Mouse (Mus musculus) thymus, postnatal 10 days (tissue): ENCODE measurements around the gene Gchfr.

Source experiments
- DNase-seq, 2 experiments: peaks; one replicate each; pipeline ENCODE4 v3.0.0; 2021; ENCODE audit warnings: low spot score in 2 of 2

The Gchfr gene

DNA sequence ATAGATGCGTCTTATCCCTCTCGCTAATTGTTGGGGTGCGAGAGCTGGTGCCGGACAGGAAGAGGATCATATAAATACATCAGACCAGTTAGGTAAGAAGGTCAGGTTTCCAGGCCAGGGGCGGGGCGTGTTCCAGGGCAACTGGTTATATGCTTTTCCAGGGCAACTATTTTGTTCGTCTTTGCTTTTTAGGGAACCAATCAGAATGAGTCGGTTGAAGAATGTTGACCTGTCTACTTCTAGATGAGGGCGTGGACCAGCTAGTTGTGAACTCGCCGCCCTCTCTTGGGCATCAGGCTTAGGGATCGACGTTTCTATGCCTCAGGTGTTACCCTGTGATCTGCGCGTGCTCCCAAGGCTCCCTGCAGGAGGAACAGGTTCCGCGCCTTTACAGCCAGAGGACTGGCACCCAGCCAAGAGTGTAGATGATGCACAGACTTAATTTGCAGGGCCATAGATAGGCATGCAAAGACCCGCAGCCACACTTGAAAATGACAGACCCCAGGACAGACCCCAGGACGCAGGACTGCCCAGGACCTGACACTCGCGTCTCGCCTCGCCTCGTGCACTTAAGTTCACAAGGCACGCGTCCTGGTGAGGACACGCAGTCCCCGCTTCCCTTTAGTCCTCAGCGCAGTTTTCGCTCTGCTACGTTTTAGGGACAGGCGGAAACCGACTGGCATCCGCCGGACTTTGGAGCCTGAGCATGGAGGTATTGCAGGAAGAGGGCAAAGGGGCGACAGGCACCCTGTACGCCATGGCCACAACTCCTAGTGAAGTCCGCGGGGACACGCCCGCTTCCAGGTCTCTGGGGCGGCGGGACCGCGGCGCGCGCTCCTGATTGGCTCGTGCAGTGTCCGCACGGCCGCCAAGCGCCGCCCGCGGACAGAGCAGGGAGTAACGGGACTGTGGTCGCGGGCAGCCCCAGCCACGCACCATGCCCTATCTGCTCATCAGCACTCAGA is at the start of gene Gchfr:
Gchfr (plus strand) TSS at position 873 of the 965 bp plus-strand sequence.
- DNase-seq, result no peak

DNA sequence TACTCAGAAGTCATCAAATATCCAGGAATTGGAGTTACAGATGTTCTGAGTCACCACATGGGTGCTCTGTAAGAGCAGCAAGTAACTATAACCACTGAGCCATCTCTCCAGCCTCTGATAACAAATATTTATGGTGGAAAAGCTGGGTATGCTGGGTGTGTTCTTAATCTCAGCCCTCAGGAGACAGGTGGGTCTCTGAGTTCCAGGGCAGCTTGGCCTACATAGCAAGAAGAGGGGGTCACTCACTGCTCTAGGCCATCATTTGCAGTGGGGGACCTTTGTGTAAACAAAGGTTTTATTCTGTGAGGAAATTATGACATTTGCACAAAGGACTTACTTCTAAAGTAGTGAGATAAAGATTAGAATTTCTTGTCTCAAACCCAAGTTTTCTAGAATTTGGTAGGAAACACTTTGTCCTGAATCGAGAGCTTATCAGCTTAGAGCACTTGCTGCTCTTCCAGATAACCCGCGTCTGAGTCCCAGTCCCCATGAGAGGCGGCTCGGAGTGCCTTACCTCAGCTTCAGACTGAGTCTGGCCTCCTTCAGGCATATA is 31.2 kb upstream of the Gchfr start:
- no peak for DNase-seq

DNA sequence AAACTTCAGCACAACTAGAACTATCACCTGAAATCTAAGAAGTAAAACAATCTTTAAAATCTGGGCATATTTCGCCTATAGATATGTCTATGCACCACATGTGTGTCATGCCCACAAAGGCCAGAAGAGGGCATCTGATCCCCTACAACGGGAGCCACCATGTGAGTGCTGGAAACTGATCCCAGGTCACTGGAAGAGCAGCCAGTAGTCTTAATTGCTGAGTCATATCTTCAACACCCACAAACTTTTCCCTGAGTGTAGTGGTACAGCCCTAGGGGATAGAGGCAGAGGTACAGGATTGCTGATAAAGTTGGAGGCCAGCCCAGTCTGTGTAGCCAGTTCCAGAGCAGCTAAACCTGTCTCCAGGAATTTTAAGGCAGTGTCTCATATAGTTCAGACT is 22.4 kb upstream of the Gchfr start:
- no peak for DNase-seq

DNA sequence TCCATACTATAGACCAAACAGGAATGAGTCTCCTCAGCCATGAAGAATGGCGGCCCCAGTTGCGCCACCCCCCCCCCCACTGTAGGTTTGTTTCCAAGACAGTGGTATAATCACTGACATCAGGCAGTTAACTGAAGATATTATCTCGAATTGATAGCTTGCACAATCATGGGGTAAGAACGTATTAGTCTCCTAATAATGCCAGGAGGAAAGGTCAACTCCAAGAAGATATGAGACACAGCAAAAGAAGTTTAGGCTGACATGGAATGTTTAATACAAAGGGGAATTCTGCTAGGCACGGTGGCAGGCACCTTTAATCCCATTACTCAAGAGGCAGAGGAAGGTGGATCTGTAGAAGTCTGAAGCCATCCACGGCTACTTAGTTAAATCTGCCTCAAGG is 21.1 kb upstream of the Gchfr start:
- DNase-seq, result no peak

DNA sequence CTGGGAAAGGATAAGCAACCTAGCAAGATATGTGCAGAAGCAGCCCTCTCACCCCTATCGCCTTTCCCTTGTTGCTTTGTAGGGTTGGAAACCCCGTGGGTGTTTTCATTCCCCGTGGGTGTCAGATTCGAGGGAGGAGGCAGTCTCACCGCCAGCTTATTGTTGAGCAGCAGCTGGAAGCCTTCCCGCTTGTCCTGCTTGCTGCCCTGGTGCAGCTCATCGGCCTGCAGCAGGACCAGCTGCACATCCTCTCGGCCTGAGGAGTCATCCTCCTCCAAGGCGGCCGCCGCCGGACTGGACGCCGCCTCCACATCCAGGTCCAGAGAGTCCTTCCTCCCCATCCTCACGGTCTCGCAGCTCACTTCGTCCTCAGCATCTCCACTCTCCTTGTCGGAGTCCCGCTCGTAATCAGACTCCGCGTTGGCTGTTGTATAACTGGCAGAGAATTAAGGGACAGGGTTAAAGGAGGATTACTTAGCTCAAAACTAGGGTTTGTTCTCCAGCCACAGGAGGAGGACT is 20.4 kb upstream of the Gchfr start:
- DNase-seq, result no peak

DNA sequence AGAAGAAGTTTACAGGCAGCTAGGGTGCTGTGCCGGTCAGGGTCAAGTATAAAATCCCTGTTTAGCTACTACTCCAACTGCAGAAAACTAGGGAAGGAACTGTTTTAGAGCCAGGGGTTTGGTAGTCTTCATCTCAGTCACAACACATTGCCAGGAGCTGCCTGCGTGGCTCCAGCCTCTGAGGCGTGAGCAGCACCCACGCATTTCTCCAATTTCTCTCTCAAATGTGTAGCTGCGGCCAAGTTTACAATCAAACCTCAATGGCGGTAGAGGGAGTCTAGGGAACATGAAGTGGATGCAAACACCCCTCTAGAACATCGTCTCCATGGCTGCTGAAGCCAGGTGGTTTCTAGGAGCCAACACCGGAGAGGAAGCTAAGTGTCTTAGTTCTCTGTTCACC is 19.8 kb upstream of the Gchfr start:
- DNase-seq, result no peak

DNA sequence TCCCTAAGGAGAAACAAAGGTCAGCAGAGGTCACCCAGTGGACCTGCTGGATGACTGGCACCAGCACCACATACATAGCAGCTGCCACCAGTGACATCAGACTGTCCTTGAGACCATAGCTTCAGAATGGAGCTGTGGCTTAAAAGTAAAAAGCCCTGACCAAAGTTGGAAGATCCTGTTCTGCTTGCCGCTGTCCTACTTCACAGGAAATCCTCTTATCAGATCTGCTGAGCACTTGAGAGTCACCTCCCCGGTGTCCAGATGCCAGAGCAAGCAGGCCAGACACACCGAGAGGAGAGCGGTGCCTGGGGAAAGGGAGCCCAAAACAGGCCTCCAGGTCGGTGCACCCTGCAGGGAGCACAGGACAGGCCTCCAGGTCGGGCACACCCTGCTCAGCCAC is 15.3 kb upstream of the Gchfr start:
- DNase-seq, result no peak

DNA sequence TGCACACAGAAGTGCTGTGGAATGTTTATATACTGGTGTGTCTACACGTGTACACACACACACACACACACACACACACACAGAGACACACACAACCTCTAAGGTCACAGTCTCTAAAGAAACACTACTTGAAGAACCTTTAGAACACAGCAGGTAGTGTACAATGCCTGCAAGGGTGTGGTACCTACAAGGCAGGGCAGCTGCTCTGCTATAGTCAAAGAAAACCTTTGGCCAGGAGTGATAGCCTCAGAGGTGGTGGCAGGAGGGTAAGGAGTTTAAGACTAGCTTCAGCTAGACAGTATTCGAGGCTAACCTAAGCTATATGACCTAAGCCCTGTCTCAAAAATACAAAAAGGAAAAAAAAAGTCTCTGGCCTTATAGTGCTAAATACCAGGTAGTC is 12.9 kb upstream of the Gchfr start:
- DNase-seq, result no peak

DNA sequence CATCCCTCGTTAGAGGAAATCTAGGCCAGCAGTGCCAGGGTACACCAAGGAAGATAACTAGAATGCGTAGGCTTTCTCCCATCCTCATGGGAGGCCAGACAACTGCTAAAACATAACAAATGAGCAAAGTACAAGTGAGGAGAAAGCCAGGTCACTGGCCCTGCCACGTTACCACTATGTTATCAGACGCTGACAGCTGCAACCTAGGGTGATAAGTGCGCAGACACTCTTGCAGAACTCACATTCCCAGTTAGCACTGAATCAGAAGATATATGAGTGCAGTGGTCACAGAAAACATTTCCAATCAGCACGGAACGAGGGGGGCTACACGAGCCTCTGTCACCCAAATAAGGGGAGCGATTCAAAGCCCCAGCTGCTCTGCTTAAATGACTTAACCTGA is 12.2 kb upstream of the Gchfr start:
- no peak for DNase-seq

DNA sequence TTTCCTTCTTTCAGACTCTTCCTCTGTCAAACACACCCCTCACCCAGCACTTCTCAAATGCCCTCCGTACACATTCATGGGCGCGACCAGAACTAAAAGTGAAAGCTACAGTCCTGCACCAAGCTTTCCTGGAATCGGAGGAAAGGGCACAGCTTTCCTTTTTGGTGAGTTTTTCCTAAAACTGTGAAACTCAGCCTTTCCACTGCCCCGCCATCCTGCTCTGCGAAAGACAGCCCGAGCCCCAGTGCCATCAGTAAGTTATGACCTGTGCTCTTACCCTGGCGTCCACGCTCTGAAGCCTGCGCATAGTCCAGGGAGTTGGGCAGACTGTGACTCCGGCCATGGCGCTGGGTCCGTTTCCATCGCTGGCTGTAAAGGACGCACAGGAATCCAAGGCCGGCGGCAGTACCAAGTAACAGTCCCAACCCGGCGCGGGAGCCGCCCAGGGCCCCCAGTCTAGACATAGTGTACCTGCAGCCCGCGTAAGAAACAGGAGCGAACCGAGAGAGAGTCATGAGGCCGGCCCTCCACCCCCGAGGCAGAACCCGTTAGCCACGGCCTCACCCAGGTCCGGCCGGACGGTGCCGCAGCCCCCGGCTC is 11.4 kb upstream of the Gchfr start:
- peak in 1 of 2 experiments; percentile 28 for DNase-seq

DNA sequence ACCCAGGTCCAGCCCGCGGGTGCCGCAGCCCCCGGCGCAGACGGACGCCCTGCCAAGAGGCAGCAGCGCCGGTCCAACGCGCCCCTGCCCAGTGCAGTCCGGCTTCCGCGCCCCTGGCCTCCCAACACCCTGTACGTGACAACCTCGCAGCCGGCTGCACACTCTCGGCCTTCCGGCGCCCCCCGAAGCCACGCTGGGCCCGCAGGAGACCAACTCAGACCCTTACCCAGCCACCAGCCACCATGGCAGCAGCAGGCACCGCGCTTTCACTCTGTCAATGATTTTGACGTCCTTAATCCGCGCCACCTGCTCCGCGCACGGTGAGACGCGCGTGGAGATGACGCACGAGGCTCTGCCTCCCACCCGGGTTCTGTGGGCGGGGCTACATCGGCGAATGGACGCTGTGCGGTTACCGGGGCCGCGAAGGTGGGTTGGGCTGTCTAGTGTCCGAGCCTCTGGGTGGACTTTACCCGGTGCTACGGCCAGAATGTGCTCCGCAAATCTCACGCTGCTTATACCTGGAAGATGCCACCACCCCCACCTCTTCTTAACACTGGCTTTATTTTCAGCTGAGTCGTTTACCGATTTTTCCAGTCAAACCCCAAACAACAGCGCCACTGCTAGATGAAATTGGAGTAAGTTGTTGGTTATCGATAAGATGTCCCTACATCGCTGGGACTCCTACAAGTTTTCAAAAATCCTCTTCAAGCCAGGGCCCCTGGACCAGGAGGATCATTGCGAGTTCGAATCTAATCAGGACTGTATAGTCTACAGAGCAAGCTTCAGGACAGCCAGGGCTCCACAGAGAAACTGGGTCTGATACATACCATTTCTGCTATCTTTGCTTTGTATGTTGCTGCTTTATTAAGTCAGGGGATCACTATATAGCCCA is 10.6 kb upstream of the Gchfr start, which contains the start of gene Rmdn3:
Rmdn3 (minus strand) TSS at position 354 of the 892 bp plus-strand sequence.
- DNase-seq, result peak; percentile 86 to 92

DNA sequence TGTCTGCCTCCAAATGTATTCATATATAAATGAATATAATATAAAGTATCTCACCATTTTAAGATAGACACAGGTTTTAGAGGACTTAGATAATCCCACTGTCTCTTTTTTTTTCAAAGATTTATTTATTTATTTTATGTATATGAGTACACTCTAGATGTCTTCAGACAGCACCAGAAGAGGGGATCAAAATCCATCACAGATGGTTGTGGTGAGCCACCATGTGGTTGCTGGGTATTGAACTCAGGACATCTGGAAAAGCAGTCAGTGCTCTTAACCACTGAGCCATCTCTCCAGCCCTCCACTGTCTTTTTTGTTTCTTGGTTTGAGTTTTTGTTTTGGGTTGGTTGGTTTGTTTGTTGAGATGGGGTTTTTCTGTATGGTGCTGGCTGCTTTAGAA is 9.7 kb upstream of the Gchfr start:
- DNase-seq, result no peak

DNA sequence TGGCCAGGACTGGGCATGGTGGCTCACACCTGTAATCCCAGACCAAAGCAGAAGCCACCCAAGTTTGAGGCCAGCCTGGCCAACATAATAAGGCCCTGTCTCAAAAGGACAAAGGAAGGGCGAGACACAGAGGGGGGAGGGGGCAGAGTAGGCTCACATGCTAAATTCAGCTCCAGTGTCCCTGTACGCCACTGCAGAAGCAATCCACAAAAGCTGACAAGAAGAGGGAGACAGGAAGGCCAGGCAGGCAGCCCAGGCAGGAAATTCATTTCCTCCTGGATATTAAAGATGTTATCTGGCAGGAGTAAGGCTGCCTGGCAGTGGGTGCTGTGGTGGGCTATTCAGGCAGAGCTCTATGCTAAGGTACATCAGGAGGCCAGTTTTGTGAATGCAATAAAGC is 6.3 kb upstream of the Gchfr start:
- no peak for DNase-seq

DNA sequence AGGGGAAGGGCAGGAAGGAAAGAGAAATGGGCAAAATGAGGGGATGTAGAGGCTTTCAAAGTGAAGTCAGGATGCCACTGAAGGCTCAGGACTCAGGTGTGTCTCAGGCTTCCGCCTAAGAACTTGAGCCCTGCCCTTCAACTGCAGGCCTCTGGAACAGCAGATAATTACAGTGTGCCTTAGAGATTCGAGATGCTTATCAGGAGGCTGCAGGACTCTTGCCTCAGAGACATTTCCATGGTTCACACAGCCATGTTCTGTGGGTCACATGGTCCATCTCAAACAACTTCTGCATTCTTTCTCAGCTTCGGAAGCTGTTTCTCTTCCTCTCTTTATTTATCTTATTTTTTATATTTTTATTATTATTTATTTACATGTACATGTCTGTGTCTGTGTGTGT is 4.4 kb upstream of the Gchfr start:
- no peak for DNase-seq

DNA sequence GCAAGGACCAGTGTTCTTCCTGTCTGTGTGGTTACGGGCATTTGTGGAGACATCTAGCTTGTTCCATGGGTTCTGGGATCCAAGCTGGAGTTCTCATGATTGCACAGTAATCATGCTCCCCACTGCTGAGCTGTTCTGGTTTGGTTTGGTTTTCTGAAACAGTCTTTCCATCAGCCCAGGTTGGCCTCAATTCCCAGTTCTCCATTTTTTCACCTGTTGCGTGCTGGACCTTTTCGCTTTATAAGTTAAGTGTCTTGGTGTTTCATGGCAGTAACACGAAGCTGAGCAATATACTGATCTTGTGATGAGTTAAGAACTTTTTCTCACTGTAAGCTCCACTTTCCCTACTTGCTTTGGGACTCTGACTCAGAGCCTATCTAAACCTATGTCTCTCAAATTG is 3.6 kb upstream of the Gchfr start:
- DNase-seq, result no peak

DNA sequence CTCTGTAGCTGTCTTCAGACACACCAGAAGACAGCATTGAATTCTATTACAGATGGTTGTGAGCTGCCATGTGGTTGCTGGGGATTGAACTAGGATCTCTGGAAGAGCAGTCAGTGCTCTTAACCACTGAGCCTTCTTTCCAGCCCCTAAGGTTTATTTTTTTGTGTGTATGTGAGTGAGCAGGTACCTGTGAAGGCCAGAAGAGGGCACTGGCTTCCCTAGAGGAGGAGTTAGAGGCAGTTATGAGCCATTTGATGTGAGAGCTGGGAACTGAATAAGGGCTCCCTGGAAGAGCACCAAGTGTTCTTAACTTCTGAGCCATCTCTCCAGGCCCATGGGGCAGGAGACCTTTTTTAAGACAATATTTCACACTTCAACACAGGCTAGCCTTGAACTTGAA is 2.2 kb upstream of the Gchfr start:
- no peak for DNase-seq

DNA sequence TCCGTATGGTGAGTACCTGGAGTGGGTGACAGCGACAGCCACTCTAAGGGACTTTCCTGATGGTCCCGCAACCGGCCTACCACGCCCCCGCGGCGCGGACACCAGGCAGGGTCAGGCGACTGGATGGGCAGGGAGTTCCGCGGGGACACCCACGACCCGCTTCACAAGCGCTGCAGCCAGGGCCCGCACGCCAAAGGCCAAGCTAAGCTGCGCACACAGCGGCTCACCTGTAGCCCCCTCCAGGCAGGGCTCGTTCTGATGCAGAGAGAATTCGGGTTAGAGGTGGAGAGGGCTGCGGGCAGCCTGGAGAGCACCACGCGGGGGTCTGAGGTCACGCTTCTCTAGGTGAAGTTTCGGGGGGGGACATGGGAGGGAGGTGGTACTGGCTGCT is 288 bp downstream of the Gchfr start:
- no peak for DNase-seq

DNA sequence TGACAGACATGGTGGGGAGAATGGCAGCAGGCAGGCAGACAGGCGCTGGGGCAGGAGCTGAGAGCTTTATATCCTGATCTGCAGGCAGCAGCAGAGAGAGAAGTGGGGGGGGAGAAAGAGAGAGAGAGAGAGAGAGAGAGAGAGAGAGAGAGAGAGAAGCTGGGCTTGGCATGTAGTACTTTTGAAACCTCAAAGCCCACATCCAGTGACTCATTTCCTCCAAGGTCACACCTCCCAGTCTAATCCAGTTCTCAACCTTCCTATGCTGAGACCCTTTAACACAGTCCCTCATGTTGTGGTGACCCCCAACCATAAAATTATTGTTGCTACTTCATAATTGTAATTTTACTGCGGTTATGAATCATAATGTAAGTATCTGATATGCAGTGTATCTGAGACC is 2.7 kb downstream of the Gchfr start:
- no peak for DNase-seq

DNA sequence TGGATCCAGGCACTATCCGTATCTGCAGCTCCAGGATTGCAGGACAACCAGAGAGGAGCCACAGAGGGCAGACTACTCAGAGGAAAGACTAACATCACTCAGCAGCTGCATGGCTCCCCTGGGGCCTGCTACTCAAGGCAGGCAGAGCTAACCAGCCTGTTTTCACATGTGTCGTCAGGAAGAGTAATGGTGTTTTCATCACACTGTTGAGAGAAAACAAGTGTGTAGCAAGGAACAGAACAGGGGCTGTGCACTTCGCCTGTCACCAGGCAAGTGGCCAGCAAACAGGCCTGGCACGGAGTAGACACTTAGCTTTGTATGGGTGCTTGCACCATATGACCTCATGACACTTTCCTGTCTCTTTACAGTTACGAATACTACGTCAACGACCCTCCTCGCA is 4.0 kb downstream of the Gchfr start:
- DNase-seq, result no peak

DNA sequence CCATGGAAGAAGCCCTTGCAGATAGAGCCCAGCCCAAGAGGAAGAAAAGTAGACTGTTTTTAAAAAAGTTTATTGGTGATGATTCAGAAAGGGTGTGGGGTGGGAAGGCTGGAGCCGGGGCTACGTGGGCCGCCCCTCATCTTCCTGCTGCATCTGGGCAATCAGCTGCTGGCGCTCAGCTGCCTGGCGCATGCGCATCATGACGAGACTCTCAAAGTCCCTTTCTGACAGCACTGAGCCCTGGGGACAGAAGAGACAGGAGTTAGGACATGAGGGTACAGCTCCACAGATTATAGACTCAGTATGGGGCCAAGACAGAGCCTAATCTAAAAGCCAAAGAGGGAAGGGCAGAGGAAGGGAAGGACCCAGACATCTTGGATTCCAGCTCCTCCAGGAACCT is 4.9 kb downstream of the Gchfr start:
- DNase-seq, result no peak

DNA sequence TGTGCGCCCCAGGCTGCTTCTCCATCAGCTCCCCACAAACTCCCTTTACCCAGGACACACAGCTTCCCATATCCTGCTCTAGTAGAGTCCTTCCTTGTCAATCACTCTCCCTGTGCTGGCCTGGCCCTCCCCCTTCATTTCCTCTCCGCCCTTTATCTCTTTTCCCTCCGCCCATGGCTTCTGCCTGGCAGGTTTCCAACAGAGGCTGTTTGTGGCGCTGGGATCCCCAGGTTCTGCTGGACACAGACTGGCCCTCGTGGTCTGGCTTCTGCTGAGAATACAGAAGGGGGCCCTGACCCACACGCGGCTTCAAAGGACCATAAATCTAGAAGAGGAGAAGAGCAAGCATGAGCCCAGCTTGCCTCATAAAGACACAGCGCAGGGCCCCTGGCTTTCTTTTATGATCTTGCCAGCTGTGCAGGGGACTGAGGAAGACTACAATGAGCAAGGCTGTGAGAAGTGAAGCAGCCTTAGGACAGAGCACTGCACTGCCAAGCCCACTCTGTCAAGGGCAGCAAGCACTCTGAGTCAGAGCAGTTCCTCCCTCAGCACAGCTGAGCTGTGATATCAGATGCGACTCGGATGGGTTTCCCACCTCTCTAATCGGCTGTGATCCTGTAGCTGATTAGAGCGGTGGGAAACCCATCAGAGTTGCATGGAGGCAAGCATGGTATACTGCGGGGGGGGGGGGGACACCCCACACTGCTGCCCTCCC is 5.4 kb downstream of the Gchfr start:
- no peak for DNase-seq
